Mouse (Mus musculus): ENCODE results near the gene Dmrta2. TPM values are rescaled to one million over a fixed set of nuclear protein-coding genes. Genes with fewer than 3 reads are reported as not detected.

The Dmrta2 gene
- total RNA-seq, 2 experiments from 2014 or later, result 0.37 to 0.62 TPM

DNA sequence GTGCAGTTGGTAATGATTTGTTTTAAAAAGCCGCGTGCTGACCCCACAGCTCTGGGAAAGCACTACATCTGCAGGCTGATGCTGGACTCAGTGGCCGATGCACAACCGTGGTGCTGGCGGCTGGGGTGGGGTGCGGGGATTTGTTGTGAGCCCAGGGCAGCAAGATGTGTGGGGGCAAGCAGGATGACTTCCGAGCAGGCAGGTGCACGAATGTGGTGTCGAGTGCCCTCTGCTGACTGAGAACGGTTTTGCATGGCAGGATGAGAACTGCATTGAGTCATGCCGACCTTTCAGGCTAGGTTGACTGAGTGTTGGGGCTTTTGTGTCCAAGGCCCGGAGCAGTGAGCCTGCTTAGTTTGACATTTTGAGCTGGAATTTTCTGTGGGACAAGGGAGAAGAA is 42.4 kb downstream of the Dmrta2 start:
- peak; percentile 42 to 46 for DNase-seq (ENCODE audit: low spot score in 2 of 2)

DNA sequence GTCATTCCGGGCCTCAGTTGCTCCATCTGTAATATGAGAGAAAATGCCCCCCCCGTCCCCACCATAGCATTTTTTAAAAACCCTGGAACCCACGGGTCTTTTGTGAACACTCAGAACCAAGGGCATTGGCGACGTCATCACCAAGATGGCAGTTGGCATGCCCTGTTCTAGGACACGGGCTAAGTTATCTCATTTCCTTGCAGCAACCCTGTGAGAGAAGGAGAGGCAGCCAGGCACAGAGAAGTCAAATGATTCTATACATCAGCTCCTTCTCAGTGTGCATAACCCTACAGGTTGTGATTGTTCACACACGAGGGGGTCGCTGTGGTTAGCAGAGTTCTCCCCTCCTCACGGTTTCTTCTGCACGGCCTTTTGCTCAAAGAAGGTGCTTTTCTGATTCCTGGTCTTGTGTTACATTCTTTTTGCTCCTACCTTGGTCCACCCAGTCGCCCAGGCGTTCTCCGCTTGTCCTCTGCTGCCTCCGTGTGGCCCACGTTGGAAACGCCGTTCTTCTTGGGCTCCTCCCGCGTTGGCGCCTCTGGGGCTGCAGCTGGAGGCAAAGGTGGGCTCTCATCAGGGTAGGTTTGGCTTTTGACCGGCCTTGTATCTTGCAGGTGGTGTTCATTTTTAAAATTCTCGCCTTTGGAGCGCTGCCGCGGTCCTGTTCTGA is 44.2 kb downstream of the Dmrta2 start:
- peak; percentile 40 to 53 for DNase-seq (ENCODE audit: low spot score in 2 of 2)

DNA sequence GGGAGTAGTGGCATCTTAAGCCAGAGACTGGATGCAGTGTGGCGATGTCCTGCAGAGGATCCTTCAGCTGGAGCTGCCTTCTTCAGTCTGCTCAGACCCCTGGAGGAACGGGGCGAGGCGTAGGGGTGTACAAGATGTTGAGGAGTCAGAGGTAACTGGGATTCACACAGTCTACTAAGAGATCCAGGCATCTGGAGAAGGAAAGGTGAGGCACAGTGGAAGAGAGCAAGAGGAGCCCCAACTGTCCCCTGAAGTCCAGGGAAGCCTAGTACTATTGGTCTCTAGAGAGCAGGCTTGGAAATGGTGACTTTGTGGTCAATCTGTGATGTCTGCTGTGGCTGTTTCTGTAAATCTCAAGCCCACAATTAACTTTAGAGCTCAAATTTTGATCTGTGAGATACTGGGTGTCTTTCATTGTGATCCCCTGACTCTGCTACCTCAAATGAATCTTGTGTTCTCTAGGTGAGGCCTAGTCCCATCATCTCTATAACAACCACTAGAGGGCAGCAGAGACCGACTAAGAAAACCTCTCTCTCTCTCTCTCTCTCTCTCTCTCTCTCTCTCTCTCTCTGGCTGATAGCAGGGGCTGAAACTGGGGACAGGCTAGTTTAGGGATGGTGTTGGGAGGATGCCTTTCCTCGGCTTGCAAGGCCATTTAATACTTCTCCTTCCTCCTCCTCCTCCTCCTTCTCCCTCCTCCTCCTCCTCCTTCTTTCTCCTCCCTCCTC is 50.8 kb downstream of the Dmrta2 start:
- DNase-seq (ENCODE audit: low spot score in 2 of 2), result no peak

DNA sequence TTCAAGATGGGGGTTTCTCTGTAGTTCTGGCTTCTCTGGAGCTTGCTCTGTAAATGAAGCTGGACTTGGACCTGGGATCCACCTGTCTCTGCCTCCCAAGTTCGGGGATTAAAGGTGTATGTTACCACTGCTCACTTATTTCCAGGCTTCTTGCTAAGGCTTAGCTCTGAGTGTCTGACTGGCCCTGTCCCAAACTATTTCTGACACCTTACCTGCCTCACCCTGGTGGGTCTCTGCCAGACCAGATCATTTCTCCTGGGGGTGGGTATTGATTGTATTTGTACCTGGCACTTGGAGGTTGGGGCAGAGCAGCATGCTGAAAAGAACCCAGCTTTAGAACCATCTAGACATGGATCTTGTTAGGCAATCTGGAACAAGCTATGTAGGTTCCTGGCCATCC is 51.6 kb downstream of the Dmrta2 start:
- DNase-seq (ENCODE audit: low spot score in 2 of 2), result no peak
